Comparison of ENCODE assay signal across 10 mouse cellular contexts in genomic region chr10:21636711-21637081, GRCm38 (mm10). TPM values are rescaled to one million over a fixed set of nuclear protein-coding genes. Genes with fewer than 3 reads are reported as not detected.
DNase-seq lines count a peak whose midpoint lies in the region; ATAC-seq lines count a peak whose summit lies in the region.
"Had no signal": no experiment of that assay in that cellular context is flagged by ENCODE, and none has a peak within 500 bp of the region (broad histone marks: within the 10 kb centered on the region; RNA-seq: fewer than 3 reads in every experiment).

No protein-coding gene starts in this region.

- peak; percentile 28 to 73 for DNase-seq in adrenal gland, adult (ENCODE audit: inconsistent age in 2 of 2, low spot score in 1 of 2)
- no peak for DNase-seq in adrenal gland, postnatal 4 days (ENCODE audit: low spot score in 2 of 2)
- peak; percentile 56 for DNase-seq in right cerebral cortex, adult 18-20 months
- DNase-seq in right cerebral cortex, postnatal 14 days: no peak
- peak; percentile 12 for DNase-seq in mesoderm, embryonic 11.5 days (ENCODE audit: low read depth, low spot score)

- H3K27ac ChIP-seq in kidney, embryonic 15.5 days: peak overlapping the region; percentile 32; the same call in 1 of the 2 replicates
- no peak overlapping the region for H3K27ac ChIP-seq in forebrain, embryonic 15.5 days (replicated peaks)
- H3K27ac ChIP-seq: neural tube, embryonic 13.5 days had no signal

- no peaks in the 10 kb centered on the region for H3K36me3 ChIP-seq in kidney, embryonic 15.5 days
- H3K36me3 ChIP-seq in forebrain, embryonic 15.5 days: no peaks in the 10 kb centered on the region
- H3K36me3 ChIP-seq: neural tube, embryonic 13.5 days had no signal

- 59% methylated on average over 6 of the region's 6 CpGs for WGBS in kidney, embryonic 15.5 days
- 75% methylated on average over 6 of the region's 6 CpGs for WGBS in forebrain, embryonic 15.5 days

- H3K27me3 ChIP-seq in kidney, embryonic 15.5 days: no peaks in the 10 kb centered on the region
- no peaks in the 10 kb centered on the region for H3K27me3 ChIP-seq in forebrain, embryonic 15.5 days
- H3K27me3 ChIP-seq: neural tube, embryonic 13.5 days had no signal

- no peak for ATAC-seq in kidney, embryonic 15.5 days (replicated peaks; ENCODE audit: low FRiP score)
- no peak for ATAC-seq in forebrain, embryonic 15.5 days (replicated peaks)
- ATAC-seq in granulocyte monocyte progenitor cell, adult 5-6 weeks (replicated peaks; ENCODE audit: poor library complexity, severe bottlenecking): no peak; the same call in 1 of the 2 replicates

- H3K4me2 ChIP-seq in kidney, embryonic 15.5 days: no peak overlapping the region
- H3K4me2 ChIP-seq in forebrain, embryonic 15.5 days (replicated peaks): no peak overlapping the region
- H3K4me2 ChIP-seq: neural tube, embryonic 13.5 days had no signal

- no peak overlapping the region for H3K9ac ChIP-seq in kidney, embryonic 15.5 days
- no peak overlapping the region for H3K9ac ChIP-seq in forebrain, embryonic 15.5 days (replicated peaks)
- H3K9ac ChIP-seq: neural tube, embryonic 13.5 days had no signal

- H3K4me1 ChIP-seq in kidney, embryonic 15.5 days: no peaks in the 10 kb centered on the region
- no peaks in the 10 kb centered on the region for H3K4me1 ChIP-seq in forebrain, embryonic 15.5 days
- H3K4me1 ChIP-seq: neural tube, embryonic 13.5 days had no signal

- H3K4me3 ChIP-seq in kidney, embryonic 15.5 days (replicated peaks): no peak overlapping the region
- no peak overlapping the region for H3K4me3 ChIP-seq in forebrain, embryonic 15.5 days
- H3K4me3 ChIP-seq: neural tube, embryonic 13.5 days had no signal

- no peaks in the 10 kb centered on the region for H3K9me3 ChIP-seq in kidney, embryonic 15.5 days (replicated peaks)
- no peaks in the 10 kb centered on the region for H3K9me3 ChIP-seq in forebrain, embryonic 15.5 days
- H3K9me3 ChIP-seq: neural tube, embryonic 13.5 days had no signal

RNA-seq across cellular contexts. Expression of gene 1700020N01Rik, which starts 43.8 kb away (rescaled TPM):
- total RNA-seq in adrenal gland, postnatal 4 days (2021): under 1 TPM in 1 of 2 experiments, not detected in 1; 0.36 TPM
- polyA plus RNA-seq in kidney, embryonic 15.5 days (2015; fragmentation: Nextera tagmentation; extraction: Ambion mirVana): not detected in 2 replicates
- polyA plus RNA-seq in forebrain, embryonic 15.5 days (2015; fragmentation: Nextera tagmentation; extraction: Ambion mirVana): not detected in 2 replicates
- not detected in 2 replicates for total RNA-seq in granulocyte monocyte progenitor cell, adult 5-6 weeks (2014; fragmentation: Nextera tagmentation)
- total RNA-seq in granulocyte monocyte progenitor cell, adult 5-6 weeks (2017): not detected in 2 replicates
- total RNA-seq: left cerebral cortex, adult 18-20 months had no signal
- polyA plus RNA-seq: neural tube, embryonic 13.5 days had no signal

Comparison
In these comparisons a context has a peak if more than half of its experiments do, and no peak if none do; other contexts are left out.
1. DNase-seq: peak in adrenal gland, adult (2 of 2), right cerebral cortex, adult 18-20 months (single experiment) and mesoderm, embryonic 11.5 days (single experiment); none in adrenal gland, postnatal 4 days (0 of 2) and right cerebral cortex, postnatal 14 days (single experiment).